Mouse (Mus musculus): ENCODE data around the gene Rasd1.
"Not testable (repeated sequence)": the region's sequence is repeated elsewhere in the genome, so short reads cannot be mapped to it uniquely, and the experiment has no call there.

Rasd1 gene

DNA sequence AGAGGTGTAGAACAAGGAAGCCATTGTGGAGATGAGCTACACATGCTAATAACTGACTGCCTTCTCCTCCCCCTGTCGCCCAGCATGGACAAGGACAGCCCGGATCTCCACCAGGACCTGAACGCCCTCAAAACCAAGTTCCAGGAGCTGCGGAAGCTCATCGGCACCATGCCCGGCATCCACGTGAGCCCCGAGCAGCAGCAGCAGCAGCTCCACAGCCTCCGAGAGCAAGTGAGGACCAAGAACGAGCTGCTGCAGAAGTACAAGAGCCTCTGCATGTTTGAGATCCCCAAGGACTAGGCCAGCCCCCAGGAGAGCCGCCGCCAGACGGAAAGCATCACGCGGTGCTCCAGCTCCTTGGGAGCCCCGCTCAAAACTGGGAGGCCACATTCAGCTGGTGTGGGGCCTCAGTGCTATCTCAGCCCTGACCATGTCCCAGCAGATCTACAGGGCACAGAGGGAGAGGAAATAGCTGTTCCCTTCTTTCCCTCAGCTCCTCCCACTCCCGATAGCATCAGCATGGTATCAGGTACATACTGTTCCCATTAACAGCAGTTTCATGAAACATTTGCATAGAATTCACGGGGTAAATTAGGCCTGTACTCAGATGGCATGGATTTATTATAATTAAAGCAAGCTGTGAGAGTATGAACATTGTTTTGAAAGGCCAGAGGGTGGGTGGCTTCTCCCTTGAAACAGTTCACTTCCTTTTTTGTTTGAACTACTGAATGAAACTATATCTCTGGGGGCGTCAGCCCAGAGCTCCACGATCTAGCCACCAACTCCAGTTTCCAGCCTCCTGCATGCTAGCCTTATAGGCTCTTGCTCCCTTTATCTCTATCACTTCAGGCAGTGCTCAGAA lies 4.0 kb downstream of the Rasd1 start:
- no peak for DNase-seq (ENCODE audit: low spot score)

DNA sequence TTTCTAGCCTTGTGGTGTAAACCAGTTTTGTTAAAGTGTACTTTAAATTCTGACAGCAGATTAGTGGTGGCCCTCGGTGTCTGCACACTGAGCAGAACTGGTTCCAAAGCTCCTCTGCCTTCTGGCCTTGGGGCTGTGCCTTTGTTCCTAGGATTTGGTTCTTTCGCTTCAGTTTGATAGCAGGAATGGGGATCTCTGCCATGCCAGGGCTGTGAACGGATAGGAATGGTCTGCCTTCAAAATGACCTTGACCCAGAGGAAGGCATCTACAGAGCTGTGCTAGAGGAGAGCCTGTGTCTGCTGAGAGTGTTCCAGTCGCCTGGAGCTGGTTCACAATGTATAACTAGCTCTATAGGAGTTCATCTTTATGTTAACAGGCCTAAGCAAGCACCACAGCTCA lies 5.3 kb downstream of the Rasd1 start:
- DNase-seq (ENCODE audit: low spot score): no peak

DNA sequence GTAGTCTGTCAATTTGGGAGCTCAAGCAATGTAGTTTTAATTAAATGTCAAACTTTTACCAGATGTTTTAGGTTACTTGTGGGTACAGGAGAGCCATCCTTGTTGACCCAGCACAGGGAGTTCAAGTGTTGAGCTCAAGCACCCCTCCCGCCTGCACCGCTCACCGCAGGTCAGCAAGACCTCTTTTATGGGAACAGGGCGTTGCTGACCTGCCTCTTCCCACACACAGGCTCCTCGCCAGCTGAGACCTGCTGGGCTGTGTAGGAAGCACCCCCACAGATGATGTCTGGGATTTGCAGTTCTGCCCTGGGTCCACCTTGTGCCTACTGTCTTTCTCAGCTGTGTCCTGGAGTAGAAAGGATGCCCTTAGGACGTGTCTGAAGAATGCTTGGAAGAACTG lies 8.0 kb downstream of the Rasd1 start:
- peak; percentile 55 for DNase-seq (ENCODE audit: low spot score)

DNA sequence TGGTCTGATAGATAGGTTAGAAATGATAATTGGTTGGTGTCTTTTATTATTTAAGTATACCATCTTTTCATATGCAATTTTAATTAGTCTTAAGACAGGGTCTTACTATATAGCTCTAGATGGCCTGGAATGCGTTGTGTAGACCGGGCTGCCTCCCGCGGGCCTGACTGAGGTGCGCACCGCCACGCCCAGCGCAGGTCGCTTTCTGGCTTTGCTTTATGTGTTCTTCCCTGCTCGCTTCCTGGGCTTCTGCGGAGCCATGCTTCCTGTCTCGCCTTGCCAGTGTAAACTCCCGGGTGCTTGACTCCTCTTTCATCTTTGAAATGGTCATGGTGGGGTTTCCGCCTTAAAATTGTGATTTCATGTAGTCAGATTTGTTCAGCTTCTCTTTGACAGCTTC lies 11.9 kb downstream of the Rasd1 start:
- DNase-seq (ENCODE audit: low spot score): peak; percentile 16

DNA sequence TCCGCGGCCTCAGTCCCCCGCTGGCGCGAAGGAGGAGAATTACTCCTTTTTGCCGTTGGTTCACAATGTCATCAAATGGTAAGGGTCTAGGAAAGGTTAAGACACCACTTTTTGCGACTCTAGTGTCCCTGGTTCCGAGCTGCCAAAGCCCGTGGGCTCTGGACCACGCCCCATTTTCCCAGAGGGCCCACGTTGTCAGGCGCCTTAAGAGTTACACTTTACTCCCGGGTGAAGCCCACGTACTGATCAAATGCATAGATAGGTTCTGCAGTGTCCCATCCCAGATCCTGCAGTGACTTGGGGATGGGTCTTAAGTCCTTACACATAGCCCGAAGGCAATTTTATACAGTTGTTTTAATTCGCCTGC lies 16.4 kb downstream of the Rasd1 start:
- no peak for DNase-seq (ENCODE audit: low spot score)

DNA sequence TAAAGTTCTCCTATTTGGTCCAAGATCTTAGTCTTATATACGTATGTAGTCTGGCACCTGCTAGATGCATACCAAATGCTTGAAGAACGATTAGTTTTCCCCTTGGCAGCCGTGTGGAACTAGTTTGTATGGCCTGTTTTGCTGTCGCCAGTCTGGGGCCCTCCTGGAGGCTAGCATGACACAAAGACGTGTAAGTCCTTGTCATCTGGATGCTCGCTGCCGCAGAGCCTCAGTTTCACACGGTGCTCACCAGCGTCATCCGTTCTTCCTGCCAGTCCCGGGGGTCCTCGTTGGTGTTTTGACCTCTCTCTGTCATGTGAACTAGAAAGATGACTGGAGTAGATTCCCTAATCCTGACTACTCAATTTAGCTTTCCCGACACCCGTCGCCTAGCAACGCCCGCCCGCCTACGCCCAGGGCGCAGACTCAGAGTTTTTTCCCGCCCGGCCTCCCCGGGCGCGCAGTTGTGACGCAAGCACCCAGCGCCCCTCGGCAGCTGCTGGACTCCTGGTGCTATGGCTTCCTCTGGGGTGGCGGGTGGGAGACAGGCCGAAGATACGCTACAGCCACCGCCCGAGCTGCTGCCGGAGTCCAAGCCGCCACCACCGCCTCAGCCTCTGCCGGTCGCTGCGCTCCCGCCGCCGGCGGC lies 16.9 kb downstream of the Rasd1 start, which contains the start of gene Med9:
Gene Med9 (plus strand): TSS at position 455 of the 649 bp plus-strand sequence.
- DNase-seq (ENCODE audit: low spot score): peak; percentile 94

DNA sequence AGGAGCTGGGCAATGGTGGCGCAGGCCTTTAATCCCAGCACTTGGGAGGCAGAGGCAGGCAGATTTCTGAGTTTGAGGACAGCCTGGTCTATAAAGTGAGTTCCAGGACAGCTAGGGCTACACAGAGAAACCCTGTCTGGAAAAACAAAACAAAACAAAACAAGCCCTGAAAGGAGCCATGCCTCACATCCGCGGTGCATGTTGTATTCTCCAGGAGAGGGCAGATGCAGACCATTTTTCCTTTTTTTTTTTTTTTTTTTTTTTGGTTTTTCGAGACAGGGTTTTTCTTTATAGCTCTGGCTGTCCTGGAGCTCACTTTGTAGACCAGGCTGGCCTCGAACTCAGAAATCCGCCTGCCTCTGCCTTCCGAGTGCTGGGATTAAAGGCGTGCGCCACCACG lies 19.9 kb downstream of the Rasd1 start:
- not testable (repeated sequence) for DNase-seq (ENCODE audit: low spot score)

DNA sequence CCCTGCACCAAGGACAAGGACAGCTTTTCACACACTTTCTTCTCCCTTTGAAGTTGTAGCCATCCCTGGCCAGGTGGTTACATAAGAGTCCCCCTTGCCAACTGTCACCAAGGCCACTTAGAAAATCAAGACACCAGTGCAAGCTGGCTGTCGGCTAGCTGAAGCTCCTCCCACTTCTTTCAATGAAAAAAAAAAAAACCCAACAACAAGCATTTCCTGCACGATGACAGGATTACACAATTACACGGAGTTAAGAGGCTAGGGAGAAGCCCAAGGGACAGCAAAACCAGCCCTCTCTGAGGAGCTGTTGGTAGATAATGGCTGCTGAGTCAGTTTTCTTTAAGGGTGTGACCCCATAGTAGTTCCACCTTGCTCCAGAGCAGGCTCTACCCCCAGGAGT lies 23.4 kb downstream of the Rasd1 start:
- peak; percentile 49 for DNase-seq (ENCODE audit: low spot score)

DNA sequence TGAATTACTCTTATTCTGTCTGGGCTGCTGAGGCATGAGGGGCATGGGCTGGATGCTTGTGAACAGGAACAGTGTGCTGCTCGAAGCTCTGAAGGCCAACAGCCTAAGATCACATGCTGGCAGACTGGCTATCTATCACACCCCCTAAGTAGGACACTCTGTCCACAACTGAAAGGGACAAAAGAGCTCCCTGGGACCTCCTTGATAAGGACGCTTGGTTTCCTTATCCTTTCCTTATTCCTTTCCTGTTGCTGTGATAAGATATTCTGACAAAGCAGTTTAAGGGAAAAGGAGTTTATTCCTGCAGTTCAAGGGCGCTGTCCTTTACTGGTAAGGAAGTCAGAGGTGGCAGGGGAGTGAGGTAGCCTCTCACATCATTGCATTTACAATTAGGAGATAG lies 24.1 kb downstream of the Rasd1 start:
- DNase-seq (ENCODE audit: low spot score): no peak

DNA sequence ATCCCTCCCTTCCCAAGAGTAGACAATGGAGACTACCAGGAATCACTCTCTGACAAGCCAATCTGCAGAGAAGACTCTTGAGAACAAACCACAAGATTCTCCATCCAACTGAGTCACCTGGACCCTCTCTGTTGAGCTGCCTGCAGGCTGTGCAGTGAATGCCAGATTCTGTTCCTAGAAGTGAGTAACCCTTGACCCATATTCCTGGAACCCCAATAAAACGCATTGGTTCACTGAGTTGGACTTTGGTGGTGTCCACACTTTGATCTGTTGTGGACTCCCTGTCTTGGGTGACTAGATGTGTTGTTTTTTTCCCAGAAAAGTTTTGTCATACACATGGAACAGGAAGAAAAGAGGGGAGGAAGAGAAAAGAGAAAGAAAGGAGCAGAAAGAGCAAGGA lies 24.9 kb downstream of the Rasd1 start:
- no peak for DNase-seq (ENCODE audit: low spot score)

DNA sequence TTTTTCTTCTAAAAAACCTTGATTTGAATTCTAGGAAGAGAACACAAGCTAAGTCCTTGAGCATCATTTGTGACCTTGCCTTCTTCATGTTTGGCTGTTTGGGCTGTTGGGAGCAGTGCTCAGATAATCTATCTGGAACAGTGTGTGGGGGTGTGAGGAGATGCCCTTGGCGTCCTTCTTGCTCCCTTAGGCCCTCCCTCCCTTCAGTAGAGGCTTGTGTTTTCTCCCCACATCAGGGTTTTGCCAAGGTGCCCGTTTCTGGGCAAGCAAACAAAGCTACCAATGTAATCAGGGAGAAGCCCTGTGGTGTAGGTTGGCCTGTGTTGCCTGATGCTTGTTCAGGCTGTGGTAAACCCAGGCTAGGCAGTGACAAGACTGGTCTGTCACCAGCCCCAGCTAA lies 27.1 kb downstream of the Rasd1 start:
- no peak for DNase-seq (ENCODE audit: low spot score)

DNA sequence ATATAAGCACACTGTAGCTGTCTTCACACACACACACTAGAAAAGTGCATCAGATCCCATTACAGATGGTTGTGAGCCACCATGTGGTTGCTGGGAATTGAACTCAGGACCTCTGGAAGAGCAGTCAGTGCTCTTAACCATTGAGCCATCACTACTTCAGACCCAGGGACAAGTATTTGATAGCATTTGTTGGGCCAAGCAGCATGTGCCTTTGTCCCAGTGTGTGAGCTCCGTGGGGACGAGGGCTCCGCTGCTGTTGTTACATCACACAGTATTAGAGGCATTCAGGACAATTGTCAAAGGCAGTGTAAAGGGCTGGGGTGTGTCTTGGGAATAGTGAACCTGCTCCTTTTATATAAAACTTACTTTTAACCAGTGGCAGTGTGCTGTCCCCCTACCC lies 27.7 kb downstream of the Rasd1 start:
- no peak for DNase-seq (ENCODE audit: low spot score)

DNA sequence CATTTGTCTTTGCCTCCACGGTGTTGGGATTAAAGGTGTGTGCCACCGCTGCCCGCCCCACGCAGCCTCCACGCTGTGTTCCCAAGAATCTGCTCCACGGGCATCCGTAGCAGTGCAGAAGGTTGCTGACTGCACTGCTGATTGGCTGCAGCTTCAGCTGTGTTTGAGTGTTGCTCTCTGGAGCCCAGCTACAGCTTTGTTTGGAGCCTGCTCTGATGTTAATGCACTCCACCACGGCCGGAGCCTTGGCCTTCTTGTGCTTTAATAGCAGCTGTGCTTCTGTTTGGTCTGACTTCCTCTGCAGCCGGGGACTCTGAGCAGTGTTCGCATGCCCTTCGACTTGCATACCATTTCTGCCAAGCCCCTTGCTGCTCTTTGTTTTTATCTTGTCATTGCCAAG lies 30.8 kb downstream of the Rasd1 start:
- DNase-seq (ENCODE audit: low spot score): no peak

DNA sequence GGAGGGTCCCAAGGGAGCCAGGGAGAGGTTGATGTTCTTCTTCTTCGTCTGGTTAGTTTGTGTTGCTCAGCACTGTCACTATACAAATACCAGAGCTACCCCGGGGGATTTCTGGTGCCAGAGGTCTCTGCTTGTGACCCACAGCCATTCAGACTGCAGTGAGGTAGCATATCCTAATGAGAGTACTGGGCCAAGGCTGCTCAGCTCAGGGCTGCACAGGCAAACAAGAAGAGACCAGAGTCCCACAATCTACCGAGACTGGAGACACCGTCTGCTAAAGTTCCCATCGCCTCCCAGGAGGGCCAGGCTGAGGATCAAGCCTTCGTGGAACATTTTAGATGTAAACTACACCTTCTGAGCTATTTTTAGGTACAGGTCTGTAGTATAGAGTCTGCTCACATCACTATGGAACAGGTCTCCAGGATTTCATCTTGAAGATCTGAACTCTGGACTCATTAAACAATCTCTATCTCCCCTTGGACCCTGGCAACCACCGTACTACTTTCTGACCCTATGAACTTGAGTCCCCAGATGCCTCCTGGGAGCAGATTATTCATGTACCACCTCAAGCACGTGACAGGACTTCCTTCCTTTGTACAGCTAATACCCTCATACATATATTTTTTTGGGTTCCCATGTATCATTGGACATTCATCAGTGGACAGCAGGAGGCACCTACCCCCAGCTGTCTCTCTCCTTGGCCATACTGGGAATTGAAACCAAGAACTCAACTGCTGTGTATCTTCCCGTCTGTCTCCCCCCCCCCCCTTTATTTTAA lies 32.0 kb downstream of the Rasd1 start:
- DNase-seq (ENCODE audit: low spot score): no peak

DNA sequence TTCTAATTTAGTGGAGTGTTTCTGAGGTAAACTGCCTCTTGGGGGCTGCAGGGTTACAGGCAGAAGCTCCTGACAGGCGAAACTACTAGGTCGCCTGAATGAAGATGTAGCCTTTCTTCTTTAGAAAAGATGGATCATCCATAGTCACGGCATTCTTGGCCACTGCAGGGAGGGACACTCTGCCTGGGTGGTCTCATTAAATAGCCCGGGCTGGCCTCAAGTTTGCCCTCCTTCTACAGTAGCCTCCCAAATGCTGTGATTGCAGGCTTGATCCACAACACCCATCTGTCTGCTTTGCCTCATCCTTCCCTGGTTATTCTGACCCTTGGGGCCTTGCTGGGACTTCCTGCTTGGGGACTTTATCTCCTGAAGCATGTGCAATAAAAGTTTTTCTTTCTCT lies 34.7 kb downstream of the Rasd1 start:
- no peak for DNase-seq (ENCODE audit: low spot score)

DNA sequence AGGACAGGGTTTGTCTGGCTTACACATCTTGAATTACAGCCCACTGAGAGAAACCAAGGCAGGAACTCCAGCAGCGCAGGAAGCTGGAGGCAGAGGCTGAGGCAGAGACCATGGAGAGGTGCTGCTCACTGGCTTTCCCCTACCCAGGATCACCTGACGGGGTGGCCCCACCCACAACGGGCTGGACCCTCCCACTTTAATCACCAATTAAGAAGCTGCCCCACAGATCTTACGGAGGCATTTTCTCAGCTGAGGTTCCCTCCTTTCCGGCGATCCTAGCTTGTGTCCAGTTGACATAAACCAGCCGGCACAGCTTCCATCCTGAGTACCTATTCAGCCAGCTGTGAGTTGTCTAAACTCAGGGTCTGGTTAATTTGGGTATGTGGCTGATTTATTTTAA lies 43.5 kb downstream of the Rasd1 start:
- DNase-seq (ENCODE audit: low spot score): peak; percentile 29

DNA sequence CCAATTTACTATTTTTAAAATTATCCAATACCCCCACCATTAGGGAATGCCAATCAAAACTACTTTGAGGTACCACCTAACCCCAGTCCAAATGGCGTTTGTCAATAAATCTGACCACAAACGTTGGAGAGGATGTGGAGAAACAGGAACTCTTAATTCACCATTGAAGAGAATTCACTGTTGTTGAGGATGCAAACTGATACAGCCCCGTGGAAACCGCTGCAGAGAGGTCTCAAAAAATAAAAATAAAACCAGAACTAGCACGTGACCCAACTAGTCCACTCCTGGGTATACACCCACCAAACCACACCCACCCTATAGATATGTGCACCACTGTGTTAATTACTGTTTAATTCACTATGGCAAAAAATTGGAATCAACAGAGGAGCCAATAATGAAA lies 44.4 kb downstream of the Rasd1 start:
- DNase-seq (ENCODE audit: low spot score): no peak

DNA sequence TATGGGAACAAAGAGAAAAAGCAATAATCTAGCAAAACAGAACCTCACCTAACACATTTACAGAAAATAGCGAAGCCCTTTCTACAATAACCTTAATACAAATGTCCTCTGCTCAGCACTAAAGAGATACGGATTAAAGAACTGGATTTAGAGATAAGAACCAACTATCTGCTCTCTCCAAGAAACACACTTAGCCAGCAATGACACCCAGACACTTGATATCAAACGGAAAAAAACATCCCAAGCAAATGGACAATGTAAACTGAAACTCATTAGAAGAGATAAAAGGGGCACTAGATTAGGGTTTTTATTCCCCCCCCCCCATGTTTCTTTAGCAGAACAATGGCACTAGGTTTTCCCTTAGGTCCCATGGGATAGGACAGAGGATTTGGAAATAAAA lies 45.3 kb downstream of the Rasd1 start:
- no peak for DNase-seq (ENCODE audit: low spot score)

DNA sequence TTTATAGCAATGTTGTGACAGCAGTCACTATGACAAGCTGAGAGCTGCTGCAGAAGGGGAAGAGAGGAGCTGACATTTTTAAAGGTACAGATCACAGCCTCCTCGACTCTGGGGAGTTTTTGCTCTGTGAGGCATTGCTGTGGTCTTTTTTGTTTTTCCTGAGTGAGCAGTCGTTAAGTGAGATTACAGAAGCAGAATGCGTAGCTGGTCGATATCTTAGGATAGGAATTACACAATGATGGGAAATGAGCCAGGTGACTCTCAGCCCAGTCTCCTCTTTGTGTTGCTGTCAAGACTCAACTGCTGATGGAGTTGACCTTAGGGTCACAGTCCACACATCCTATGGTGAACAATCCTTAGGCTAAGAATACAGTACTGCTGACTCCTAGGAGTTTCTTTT lies 46.7 kb downstream of the Rasd1 start:
- DNase-seq (ENCODE audit: low spot score): peak; percentile 57

DNA sequence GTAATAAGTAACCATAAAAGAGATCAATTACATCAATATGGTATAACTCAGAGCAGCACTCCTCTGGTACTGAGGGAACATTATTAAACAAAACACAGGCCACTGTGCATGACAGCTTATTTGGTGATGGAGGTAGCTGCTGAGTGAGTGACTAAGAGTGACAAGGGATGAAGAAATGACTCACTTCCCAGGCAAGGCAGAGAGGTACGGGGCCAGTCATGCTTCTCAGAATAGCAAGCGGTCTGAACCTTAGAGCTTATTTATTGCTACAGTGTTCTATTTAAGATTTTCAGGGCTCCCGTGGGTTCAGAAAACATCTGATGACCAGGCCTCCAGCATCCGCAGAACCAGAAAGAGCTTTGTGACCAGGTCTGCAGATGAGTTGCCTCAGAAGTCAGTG lies 51.0 kb downstream of the Rasd1 start:
- DNase-seq (ENCODE audit: low spot score): no peak

All from lung, postnatal 25 days (tissue).